Mouse (Mus musculus) cerebellum, postnatal 4 days (tissue): Measurements from ENCODE around the gene Slc38a4.

ENCODE experiments used
- DNase-seq, 2 experiments: peaks; one replicate each; pipeline ENCODE4 v3.0.0; 2022; ENCODE audit warnings: low spot score in 2 of 2, mixed read lengths in 1 of 2

Gene Slc38a4

DNA sequence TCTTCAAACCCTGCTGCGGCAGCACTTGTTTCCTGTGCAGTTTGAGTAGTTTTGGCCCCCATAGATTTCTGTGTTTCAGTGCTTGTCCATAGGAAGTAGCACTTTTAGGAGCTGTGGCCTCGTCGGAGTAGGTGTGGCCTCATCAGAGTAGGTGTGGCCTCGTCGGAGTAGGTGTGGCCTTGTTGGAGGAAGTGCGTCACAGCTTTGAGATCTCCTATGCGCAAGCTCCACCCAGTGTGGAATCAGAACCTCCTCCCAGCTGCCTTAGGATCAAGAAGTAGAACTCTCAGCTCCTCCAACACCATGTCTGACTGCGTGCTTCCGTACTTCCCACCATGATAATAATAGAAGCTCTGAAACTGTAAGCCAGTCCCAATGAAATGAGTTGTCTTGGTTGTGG, 83.8 kb downstream of the Slc38a4 start:
- no peak for DNase-seq

DNA sequence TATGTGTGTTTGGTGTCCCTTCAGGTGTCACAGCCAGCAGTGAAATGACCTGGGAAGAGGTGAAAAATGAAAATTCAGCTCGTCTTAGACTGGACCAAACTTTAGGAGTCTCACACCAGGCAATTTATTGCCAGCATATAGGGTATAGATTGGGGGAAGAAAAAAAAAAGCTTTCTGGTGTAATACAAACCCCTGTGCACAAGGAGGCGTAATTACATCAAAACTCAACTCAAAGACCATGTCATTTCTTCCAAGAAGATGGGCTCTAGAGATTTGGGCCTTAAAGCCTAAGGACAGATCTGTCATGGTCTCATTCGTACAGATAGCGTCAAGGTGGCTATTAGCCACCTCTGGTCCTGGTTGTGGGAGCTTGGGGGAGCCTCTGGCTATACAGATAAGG, 86.0 kb downstream of the Slc38a4 start:
- no peak for DNase-seq

DNA sequence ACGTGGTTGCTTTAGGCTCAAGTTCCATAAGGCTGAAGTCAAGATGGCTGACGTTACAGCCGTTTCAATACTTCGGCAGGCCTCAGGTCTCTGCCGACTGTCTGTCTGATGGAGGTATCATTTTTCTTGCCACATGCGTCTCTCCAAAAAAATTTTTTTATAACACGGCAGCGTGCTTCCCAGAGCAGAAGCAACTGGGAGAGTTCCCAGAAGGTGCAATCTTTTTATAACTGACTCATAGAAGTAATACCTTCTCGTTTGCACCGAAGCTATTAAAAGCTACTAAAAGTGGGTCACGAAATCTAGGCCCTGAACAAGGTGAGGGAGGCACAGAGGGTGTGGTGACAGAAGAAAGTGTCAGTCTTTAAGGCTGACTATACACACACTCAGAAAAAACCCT, 87.0 kb downstream of the Slc38a4 start:
- DNase-seq: no peak

DNA sequence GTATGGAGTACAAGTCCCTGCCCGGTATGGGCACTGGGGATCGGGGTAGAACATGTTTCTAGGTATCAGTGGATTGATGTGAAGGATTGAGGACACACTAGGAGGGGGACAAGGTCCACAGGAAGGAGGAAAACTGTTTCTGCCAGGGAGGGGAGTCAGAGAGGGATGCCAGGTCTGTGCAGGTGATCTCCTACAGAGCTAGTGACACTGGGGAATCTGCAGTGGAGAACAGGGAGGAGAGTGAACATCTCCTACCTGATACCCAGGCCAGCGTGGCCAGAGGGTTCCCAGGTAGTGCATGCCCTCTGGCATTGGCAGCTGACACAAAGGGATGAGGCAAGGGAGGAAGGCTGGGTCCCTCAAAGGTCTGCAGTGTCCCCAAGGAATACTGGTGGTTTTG, 89.4 kb downstream of the Slc38a4 start:
- no peak for DNase-seq

DNA sequence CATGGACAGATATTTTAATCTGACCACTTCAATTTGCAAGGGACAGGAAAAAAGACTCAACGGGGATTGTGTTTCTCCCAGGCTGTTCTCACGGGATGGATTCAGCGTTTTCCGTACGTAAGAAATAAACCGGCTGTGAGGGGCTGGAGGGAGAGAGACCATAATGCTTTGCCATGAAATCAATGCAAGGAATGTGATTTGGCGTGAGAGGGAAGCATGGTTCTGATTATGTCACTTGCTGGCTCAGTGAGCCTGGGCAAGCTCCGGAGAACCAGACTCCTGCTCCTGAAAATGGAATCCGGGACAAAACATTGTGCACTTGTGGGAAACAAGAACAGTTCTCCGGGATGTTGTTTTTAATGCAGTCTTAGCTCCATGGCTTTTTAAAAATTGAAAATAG, 92.0 kb downstream of the Slc38a4 start:
- DNase-seq: no peak

DNA sequence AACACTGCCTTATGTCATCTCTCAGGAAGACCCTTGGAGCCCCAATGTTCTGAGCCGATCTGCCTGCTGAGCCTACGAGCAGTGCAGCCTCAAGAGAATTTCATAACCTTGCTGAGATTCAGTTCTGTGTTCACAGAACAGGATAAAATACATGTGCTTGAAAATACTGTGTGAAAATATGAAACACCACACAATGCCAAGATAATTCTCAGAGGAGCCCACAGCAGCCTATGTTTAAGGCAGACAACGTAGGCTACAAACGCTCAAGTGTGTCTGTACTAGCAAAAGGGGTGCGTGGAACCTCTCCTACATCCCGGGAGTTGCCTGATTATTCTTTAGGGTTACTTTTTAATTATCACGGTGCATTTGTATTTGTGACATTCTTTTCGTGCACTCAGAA, 92.4 kb downstream of the Slc38a4 start:
- no peak for DNase-seq

DNA sequence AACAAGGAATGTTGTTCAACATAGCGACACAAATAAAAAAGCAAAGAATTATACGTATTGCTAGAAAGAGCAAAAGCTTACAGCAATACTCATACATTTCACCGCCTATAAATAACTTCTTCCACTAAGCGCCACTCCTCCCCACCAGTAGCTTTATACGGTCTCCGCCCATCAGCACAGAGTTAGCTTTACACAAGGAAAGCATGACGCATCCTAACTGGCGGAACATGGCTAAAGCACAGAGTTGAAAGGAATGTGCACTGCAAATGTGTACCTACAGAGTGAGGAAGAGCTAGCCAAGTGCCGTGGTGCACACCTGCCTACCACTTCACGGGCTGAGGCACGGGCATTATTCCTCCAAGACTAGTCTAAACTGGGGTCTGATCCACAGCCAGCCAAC, 95.4 kb downstream of the Slc38a4 start:
- DNase-seq: no peak

DNA sequence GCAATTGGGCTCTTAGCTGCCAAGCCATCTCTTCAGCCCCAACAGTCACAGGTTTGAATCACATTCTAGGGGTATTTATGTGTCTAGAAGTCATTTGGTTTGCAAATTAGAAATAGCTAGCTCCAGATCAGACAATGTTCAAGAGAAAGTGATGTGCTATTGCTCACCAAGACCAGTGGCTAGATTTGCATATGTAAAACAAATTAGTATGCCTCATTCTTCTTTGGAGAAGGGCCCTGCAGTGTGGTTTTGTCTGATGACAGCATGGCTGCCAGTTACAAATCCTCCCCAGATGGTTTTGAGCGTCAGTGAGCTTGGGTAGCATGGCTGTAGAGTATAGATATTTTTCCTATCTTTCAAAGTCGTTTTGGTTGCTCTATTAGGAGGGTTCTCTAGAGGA, 96.5 kb downstream of the Slc38a4 start:
- DNase-seq: no peak

DNA sequence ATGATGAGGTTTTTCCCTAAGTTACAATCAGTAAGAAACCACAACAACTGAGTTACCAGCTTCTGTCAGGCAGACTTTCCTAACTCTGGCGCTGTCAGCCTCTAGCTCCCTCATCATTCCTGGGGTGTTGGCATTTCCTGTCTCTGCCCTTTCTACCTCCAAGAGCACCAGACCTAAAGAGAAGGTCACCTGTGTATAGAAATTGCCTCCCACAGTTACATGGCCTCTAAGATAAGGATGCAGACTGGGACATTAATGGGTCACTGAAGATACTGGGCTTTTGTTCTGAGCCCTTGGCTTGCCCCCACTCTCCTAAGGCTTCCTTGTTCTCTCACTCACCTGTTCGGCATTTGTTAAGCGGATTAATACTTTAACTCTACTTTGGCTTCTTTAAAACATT, 99.1 kb downstream of the Slc38a4 start:
- DNase-seq: no peak

DNA sequence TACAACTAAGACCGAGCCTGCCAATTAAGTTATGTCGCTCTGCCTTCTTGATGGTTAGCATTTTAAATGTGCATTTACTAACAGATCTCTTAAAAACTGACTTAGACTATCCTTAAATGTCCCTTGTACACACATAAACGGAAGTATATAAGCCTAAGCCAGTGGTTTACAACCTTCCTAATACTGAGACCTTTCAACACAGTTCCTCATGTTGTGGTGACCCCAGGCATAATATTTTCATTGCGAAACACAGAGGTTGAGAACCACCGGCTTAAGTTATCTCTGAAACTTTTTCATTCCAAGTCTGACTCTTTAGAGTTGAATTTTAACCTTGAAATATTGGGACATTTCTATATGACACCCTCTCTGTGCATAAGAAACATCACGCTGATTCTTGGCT, 101.4 kb downstream of the Slc38a4 start:
- DNase-seq: no peak

DNA sequence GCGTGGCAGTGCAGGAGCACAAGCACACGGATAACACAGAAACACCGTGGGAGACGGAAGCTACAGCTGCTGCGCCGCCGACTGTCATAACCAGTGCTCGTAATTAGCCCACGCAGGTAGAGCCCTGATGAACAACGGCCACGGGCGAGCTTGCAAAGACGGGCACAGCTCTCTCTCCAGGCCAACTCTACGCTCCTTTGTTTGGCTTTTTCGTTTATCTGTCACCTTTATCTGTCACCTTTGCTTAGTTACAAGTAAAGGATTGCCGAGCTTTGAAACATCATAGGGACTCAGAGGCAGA, 101.9 kb downstream of the Slc38a4 start:
- no peak for DNase-seq

DNA sequence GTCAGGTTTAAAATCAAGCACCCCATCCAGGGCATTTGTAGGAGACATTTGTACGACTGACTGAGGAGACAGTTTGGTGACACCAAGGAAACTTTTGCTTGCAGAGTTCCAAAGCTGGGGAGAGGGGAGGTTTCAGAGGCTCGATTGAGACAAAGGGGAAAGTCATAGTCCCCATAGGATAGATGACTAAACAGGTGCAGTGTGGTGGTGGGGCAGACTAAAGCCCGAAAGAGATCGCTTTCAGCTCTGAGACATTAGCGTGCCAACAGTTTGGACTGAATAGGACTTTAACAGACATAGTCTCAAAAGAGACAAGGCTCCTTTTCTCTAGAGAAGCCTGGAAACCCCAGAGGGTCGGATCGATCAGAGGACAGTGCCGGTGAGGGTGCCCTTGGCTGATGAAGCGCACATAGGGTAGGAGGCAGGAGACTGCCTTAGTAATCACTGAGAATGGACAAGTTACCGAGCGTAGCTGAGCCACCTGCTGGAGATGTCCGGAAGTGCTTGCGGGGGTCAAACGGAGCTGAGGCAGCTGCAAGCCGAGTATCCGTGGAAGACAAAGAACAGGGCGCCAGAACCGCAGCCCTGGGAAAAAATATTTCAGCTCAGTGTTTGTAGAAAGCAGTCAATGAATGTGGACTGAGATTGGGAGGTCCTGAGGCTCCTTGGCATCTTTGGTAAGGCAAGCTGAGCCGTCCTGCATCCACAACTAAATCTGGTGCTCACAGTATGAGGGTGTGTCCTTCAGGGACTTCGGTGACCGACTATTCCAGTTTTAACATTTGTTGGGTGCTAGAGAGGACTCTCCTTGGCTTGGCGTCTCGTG, 102.4 kb downstream of the Slc38a4 start:
- DNase-seq: peak; percentile 66 to 81

DNA sequence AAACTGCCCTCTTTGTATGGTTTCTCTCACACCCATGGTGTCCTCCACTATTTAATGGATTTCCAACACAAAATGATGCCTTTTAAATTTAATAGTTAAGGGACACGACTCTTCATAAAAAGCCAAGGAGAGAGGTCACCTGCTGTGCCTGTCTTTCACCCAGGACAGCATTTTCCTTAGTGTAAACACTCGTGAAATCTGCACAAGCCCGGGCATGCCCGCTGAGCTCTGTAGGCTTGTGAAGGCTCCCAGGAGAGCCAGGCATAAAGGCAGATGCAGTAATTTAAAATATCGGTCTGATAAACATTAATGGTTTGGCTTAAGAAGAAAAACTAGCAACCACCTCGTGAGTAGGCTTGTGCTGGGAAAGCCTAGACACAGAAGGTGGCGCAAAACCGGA, 103.3 kb downstream of the Slc38a4 start:
- DNase-seq: no peak

DNA sequence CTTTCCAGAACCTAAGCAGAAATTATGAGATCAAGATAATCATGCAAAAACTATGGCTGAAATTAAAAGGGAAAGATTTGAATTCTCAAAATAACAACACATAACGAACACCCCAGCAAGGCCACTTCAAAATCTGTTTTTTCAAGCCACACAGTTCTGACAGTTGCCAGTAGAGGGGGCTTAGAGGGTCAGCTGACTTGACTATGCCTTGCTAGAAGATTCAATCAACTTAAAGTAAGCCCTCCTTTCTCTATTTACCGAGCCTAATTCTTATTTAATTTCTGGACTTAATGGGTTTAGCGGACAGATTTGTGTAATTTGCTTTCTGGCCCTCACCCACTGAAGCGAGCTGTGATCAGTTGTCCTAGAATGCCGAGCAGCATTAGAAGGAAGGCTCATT, 104.0 kb downstream of the Slc38a4 start:
- DNase-seq: no peak

DNA sequence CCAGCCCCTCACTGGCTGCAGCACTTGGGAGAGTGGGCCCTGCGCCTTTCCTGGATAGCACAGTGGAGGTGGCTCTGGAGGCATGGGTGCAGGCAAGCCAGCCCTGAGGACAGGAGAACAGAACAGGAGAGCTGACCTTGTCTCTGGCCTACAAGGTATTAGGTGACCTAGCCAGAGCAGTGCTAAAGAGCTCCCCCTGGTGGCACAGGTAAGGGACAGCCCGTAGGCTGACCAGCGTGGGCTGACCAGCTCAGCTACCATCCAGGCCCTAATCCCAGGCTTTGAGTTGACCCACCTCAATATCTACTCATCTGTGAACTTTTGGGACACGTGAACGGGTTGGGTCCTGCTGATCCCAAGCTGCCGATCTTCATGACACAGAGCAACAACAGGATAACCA, 107.3 kb downstream of the Slc38a4 start:
- DNase-seq: no peak
